Mouse (Mus musculus): ENCODE data around the gene Fut1. TPM values are rescaled to one million over a fixed set of nuclear protein-coding genes. Genes with fewer than 3 reads are reported as not detected.

Fut1 gene
- polyA plus RNA-seq, 1 experiment, result 0.05 TPM

DNA sequence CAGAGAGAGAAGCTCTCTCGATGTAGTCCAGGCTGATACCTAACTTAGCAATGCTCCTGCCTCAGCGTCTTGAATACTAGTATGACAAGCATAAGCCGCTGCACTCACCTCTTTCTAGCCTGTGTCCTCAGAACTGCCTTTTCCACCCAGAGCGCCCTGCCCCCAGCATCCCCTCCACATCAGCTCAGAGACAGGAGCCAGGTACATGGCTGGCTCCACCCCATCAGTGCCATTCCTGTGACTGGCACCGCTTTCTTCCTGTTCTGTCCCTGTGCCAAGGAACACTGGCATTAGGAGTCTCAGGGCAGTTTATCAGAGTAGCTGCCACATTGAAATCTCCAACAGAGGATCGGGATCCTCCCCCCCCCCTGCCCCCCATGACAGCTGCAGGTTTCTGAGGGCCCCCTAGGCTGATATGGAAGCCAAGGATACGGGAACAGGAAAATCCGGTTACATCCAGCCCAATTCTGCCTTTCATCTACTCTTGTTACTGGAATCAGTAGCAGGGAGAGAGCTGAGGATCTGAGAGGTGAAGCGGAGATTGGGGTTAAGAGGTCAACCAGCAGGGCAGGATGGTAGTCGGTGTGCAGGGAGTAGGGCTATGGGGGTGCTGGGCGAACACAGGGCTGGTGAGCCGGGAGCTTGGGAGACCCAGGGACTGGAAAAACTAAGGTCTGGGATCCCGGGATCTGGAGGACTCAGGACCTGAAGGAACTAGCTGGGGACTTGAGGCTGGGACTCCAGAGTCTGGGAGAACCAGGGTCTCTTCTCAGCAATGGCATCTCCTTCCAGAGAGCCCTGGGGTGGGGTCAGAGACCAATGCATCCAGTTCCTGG lies 48.4 kb downstream of the Fut1 start:
- Histone ChIP-seq H3K4me1 (ENCODE audit: control insufficient read depth, insufficient read depth, low read length) (no peaks in the 10 kb centered on the region), H3K36me3 (ENCODE audit: control insufficient read depth, insufficient read depth, low read length) (no peaks in the 10 kb centered on the region), H3K4me3 (ENCODE audit: insufficient read depth, low read depth, low read length) (no peak overlapping the region), H3K27ac (ENCODE audit: insufficient read depth, low read depth, low read length) (no peak overlapping the region), H3K27me3 (replicated peaks; ENCODE audit: control insufficient read depth, insufficient read depth, low read length) (no peaks in the 10 kb centered on the region)
- no peak for DNase-seq
- 41% methylated on average over 13 of the region's 13 CpGs for WGBS
- TF ChIP-seq CTCF (conservative IDR thresholded peaks at IDR 0.05; ENCODE audit: insufficient read depth, insufficient read length, low read depth, low read length), result no peak
- TF ChIP-seq POLR2A (IDR thresholded peaks at IDR 0.05; ENCODE audit: low read depth, low read length), result no peak

GRCm38 (mm10) chr7:45666161-45666560 lies 49.1 kb downstream of the Fut1 start, which contains the start of gene Fut2:
Fut2 (minus strand) TSS chr7:45666394.
- no peaks in the 10 kb centered on the region for H3K27me3 ChIP-seq (replicated peaks; ENCODE audit: control insufficient read depth, insufficient read depth, low read length)
- WGBS, result 66% methylated on average over 7 of the region's 7 CpGs
- no peak for DNase-seq
- no peak within 1 kb of the TSS for H3K4me3 ChIP-seq (ENCODE audit: insufficient read depth, low read depth, low read length)
- TF ChIP-seq POLR2A (IDR thresholded peaks at IDR 0.05; ENCODE audit: low read depth, low read length) (no peak), CTCF (conservative IDR thresholded peaks at IDR 0.05; ENCODE audit: insufficient read depth, insufficient read length, low read depth, low read length) (no peak)
- no peak within 1 kb of the TSS for H3K27ac ChIP-seq (ENCODE audit: insufficient read depth, low read depth, low read length)
- H3K36me3 ChIP-seq (ENCODE audit: control insufficient read depth, insufficient read depth, low read length), result no peaks in the 10 kb centered on the region
- H3K4me1 ChIP-seq (ENCODE audit: control insufficient read depth, insufficient read depth, low read length), result no peaks in the 10 kb centered on the region

DNA sequence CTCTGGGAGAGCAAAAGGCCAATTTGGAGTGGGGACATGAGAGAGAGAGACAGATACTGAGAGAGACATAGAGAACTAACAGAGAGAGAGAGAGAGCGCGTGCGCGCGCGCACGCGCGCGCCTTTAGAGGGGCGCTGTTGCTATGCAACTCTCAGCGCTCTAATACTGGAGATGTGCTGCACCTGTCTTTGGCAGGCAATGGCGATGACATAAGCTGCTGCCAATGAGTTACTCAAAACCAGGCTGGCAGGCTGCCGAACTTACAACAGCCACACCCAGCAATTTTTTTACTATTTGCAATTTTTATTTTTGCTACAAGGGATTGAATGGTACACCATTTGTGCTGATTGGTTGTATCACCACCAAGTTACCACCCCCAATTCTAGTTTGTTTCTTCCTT lies 50.7 kb downstream of the Fut1 start:
- Histone ChIP-seq H3K27ac (ENCODE audit: insufficient read depth, low read depth, low read length) (no peak overlapping the region), H3K4me3 (ENCODE audit: insufficient read depth, low read depth, low read length) (no peak overlapping the region), H3K27me3 (replicated peaks; ENCODE audit: control insufficient read depth, insufficient read depth, low read length) (no peaks in the 10 kb centered on the region), H3K36me3 (ENCODE audit: control insufficient read depth, insufficient read depth, low read length) (no peaks in the 10 kb centered on the region), H3K4me1 (ENCODE audit: control insufficient read depth, insufficient read depth, low read length) (no peaks in the 10 kb centered on the region)
- no peak for TF ChIP-seq POLR2A (IDR thresholded peaks at IDR 0.05; ENCODE audit: low read depth, low read length)
- no peak for TF ChIP-seq CTCF (conservative IDR thresholded peaks at IDR 0.05; ENCODE audit: insufficient read depth, insufficient read length, low read depth, low read length)
- DNase-seq, result no peak
- 86% methylated on average over 14 of the region's 14 CpGs for WGBS

DNA sequence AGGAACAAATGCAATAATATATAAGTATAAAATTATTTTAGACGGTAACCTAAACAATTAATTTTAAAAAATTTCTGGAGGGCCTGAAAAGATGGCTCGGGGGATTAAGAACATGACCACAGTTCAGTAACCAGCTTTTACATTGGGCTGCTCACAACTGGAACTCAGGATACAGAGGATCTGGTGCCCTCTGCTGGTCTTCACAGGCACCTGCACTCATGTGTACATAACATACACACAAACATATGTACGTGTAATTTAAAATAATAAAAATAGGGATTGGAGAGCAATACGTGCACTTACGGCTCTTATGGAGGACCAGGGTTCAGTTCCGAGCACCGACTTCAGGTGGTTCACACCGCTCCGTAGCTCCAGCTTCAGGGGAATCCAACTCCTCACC lies 51.8 kb downstream of the Fut1 start:
- Histone ChIP-seq H3K4me3 (ENCODE audit: insufficient read depth, low read depth, low read length) (no peak overlapping the region), H3K27ac (ENCODE audit: insufficient read depth, low read depth, low read length) (no peak overlapping the region), H3K36me3 (ENCODE audit: control insufficient read depth, insufficient read depth, low read length) (no peaks in the 10 kb centered on the region), H3K27me3 (replicated peaks; ENCODE audit: control insufficient read depth, insufficient read depth, low read length) (no peaks in the 10 kb centered on the region), H3K4me1 (ENCODE audit: control insufficient read depth, insufficient read depth, low read length) (no peaks in the 10 kb centered on the region)
- no peak for DNase-seq
- WGBS, result 97% methylated on average over 9 of the region's 9 CpGs
- TF ChIP-seq POLR2A (IDR thresholded peaks at IDR 0.05; ENCODE audit: low read depth, low read length) (no peak), CTCF (conservative IDR thresholded peaks at IDR 0.05; ENCODE audit: insufficient read depth, insufficient read length, low read depth, low read length) (peak; percentile 38)

Other genes with a start within 250 kb of the Fut1 start
- 2.7 and 3.9 TPM in 2 replicates for gene Lin7b, start 246.7 kb upstream of the Fut1 start, polyA plus RNA-seq (2012; rRNA removed)
- gene Snrnp70, start 221.5 kb upstream of the Fut1 start, polyA plus RNA-seq (2012; rRNA removed), result 137 and 138 TPM in 2 replicates
- gene Kcna7, start 211.6 kb upstream of the Fut1 start, polyA plus RNA-seq (2012; rRNA removed), result 0.07 and 0.91 TPM in 2 replicates
- 0.44 and 0.58 TPM in 2 replicates for gene Ntf5, start 203.6 kb upstream of the Fut1 start, polyA plus RNA-seq (2012; rRNA removed)
- not detected in 2 replicates for gene Lhb, start 196.5 kb upstream of the Fut1 start, polyA plus RNA-seq (2012; rRNA removed)
- 57.4 and 61.2 TPM in 2 replicates for gene Gys1, start 182.4 kb upstream of the Fut1 start, polyA plus RNA-seq (2012; rRNA removed)
- gene Ruvbl2, start 179.2 kb upstream of the Fut1 start, polyA plus RNA-seq (2012; rRNA removed), result 36.3 and 42.7 TPM in 2 replicates
- 6,932 and 8,155 TPM in 2 replicates for gene Ftl1, start 157.4 kb upstream of the Fut1 start, polyA plus RNA-seq (2012; rRNA removed)
- gene Bax, start 150.4 kb upstream of the Fut1 start, polyA plus RNA-seq (2012; rRNA removed), result 104 and 112 TPM in 2 replicates
- 0.20 and 0.46 TPM in 2 replicates for gene Tulp2, start 135.4 kb upstream of the Fut1 start, polyA plus RNA-seq (2012; rRNA removed)
- 1.1 and 1.2 TPM in 2 replicates for gene Gm45808, start 130.5 kb upstream of the Fut1 start, polyA plus RNA-seq (2012; rRNA removed)
- 6.0 and 6.1 TPM in 2 replicates for gene Dhdh, start 128.5 kb upstream of the Fut1 start, polyA plus RNA-seq (2012; rRNA removed)
- 397 and 405 TPM in 2 replicates for gene Nucb1, start 106.9 kb upstream of the Fut1 start, polyA plus RNA-seq (2012; rRNA removed)
- 26.6 and 28.2 TPM in 2 replicates for gene Ppp1r15a, start 91.0 kb upstream of the Fut1 start, polyA plus RNA-seq (2012; rRNA removed)
- 4.6 and 5.9 TPM in 2 replicates for gene Plekha4, start 91.0 kb upstream of the Fut1 start, polyA plus RNA-seq (2012; rRNA removed)
- gene Hsd17b14, start 62.4 kb upstream of the Fut1 start, polyA plus RNA-seq (2012; rRNA removed), result 43.9 and 48.3 TPM in 2 replicates
- 185 and 188 TPM in 2 replicates for gene Bcat2, start 47.1 kb upstream of the Fut1 start, polyA plus RNA-seq (2012; rRNA removed)
- gene Fgf21, start 1.8 kb upstream of the Fut1 start, polyA plus RNA-seq (2012; rRNA removed), result not detected in 2 replicates
- 0.29 and 0.34 TPM in 2 replicates for gene Izumo1, start 4.5 kb downstream of the Fut1 start, polyA plus RNA-seq (2012; rRNA removed)
- gene Rasip1, start 10.2 kb downstream of the Fut1 start, polyA plus RNA-seq (2012; rRNA removed), result 19.9 and 20.4 TPM in 2 replicates
- gene Mamstr, start 22.7 kb downstream of the Fut1 start, polyA plus RNA-seq (2012; rRNA removed), result 2.1 and 2.5 TPM in 2 replicates
- not detected in 2 replicates for gene Fut2, start 49.1 kb downstream of the Fut1 start, polyA plus RNA-seq (2012; rRNA removed)
- 0.09 TPM in 1 of 2 replicates, not detected in the other for gene Ntn5, start 66.7 kb downstream of the Fut1 start, polyA plus RNA-seq (2012; rRNA removed)
- gene Sec1, start 77.1 kb downstream of the Fut1 start, polyA plus RNA-seq (2012; rRNA removed), result 0.22 and 0.23 TPM in 2 replicates
- gene Car11, start 82.6 kb downstream of the Fut1 start, polyA plus RNA-seq (2012; rRNA removed), result 8.1 and 8.3 TPM in 2 replicates
- 106 and 116 TPM in 2 replicates for gene Dbp, start 87.8 kb downstream of the Fut1 start, polyA plus RNA-seq (2012; rRNA removed)
- 955 and 1,014 TPM in 2 replicates for gene Rpl18, start 98.2 kb downstream of the Fut1 start, polyA plus RNA-seq (2012; rRNA removed)
- 57.2 and 68.3 TPM in 2 replicates for gene Sphk2, start 100.7 kb downstream of the Fut1 start, polyA plus RNA-seq (2012; rRNA removed)
- 0.19 and 0.35 TPM in 2 replicates for gene Fam83e, start 103.9 kb downstream of the Fut1 start, polyA plus RNA-seq (2012; rRNA removed)
- 0.15 and 0.28 TPM in 2 replicates for gene Spaca4, start 108.5 kb downstream of the Fut1 start, polyA plus RNA-seq (2012; rRNA removed)
- gene Lmtk3, start 166.4 kb downstream of the Fut1 start, polyA plus RNA-seq (2012; rRNA removed), result 5.7 and 7.3 TPM in 2 replicates
- gene Sult2b1, start 167.4 kb downstream of the Fut1 start, polyA plus RNA-seq (2012; rRNA removed), result 4.2 and 6.1 TPM in 2 replicates
- gene Cyth2, start 197.3 kb downstream of the Fut1 start, polyA plus RNA-seq (2012; rRNA removed), result 43.3 and 44.7 TPM in 2 replicates
- gene Kcnj14, start 207.5 kb downstream of the Fut1 start, polyA plus RNA-seq (2012; rRNA removed), result 0.28 and 0.31 TPM in 2 replicates
- 12.3 and 12.9 TPM in 2 replicates for gene Grwd1, start 213.7 kb downstream of the Fut1 start, polyA plus RNA-seq (2012; rRNA removed)

All from kidney, adult 2 months (tissue).